Comparison of ENCODE assay signal across 9 mouse cellular contexts in genomic region chr5:150032075-150032492, GRCm38 (mm10). TPM values are rescaled to one million over a fixed set of nuclear protein-coding genes. Genes with fewer than 3 reads are reported as not detected.
DNase-seq lines count a peak whose midpoint lies in the region; ATAC-seq and TF ChIP-seq lines count a peak whose summit lies in the region.
"Had no signal": no experiment of that assay in that cellular context is flagged by ENCODE, and none has a peak within 500 bp of the region (broad histone marks: within the 10 kb centered on the region; RNA-seq: fewer than 3 reads in every experiment).

No protein-coding gene starts in this region.

- H3K27me3 ChIP-seq in forebrain, embryonic 16.5 days (replicated peaks; ENCODE audit: control insufficient read depth, insufficient read depth, low read length), result no peaks in the 10 kb centered on the region
- H3K27me3 ChIP-seq in forebrain, embryonic 12.5 days, result no peaks in the 10 kb centered on the region
- H3K27me3 ChIP-seq in neural tube, embryonic 15.5 days (replicated peaks), result no peaks in the 10 kb centered on the region
- H3K27me3 ChIP-seq in lung, postnatal 0 days (replicated peaks; ENCODE audit: insufficient read depth, low read length), result no peaks in the 10 kb centered on the region

- H3K9me3 ChIP-seq in forebrain, embryonic 16.5 days (ENCODE audit: control insufficient read depth, low read length), result no peaks in the 10 kb centered on the region
- H3K9me3 ChIP-seq in forebrain, embryonic 12.5 days, result no peaks in the 10 kb centered on the region
- H3K9me3 ChIP-seq in neural tube, embryonic 15.5 days (replicated peaks), result no peaks in the 10 kb centered on the region
- H3K9me3 ChIP-seq in lung, postnatal 0 days (ENCODE audit: low read length), result no peaks in the 10 kb centered on the region
- H3K9me3 ChIP-seq: midbrain, embryonic 12.5 days had no signal

- H3K27ac ChIP-seq in forebrain, embryonic 16.5 days (ENCODE audit: low read length), result no peak overlapping the region
- H3K27ac ChIP-seq in forebrain, embryonic 12.5 days, result no peak overlapping the region
- no peak overlapping the region for H3K27ac ChIP-seq in neural tube, embryonic 15.5 days (replicated peaks)
- no peak overlapping the region for H3K27ac ChIP-seq in lung, postnatal 0 days (ENCODE audit: low read length)
- H3K27ac ChIP-seq: midbrain, embryonic 12.5 days had no signal

- no peak for TF ChIP-seq EP300 in lung, postnatal 0 days (IDR thresholded peaks at IDR 0.05)

- ATAC-seq in forebrain, embryonic 16.5 days, result peak; percentile 68; the same call in 1 of the 2 replicates
- ATAC-seq in forebrain, embryonic 12.5 days (ENCODE audit: low FRiP score), result no peak
- ATAC-seq in neural tube, embryonic 15.5 days (ENCODE audit: low FRiP score), result 0 out of 2 replicates have a peak, but pooled peaks have one; percentile 35
- ATAC-seq in lung, postnatal 0 days, result peak; percentile 32; the same call in 1 of the 2 replicates

- H3K4me2 ChIP-seq in forebrain, embryonic 16.5 days (ENCODE audit: low read length), result no peak overlapping the region
- H3K4me2 ChIP-seq in forebrain, embryonic 12.5 days, result no peak overlapping the region
- no peak overlapping the region for H3K4me2 ChIP-seq in neural tube, embryonic 15.5 days
- H3K4me2 ChIP-seq in lung, postnatal 0 days (replicated peaks; ENCODE audit: low read depth, low read length), result no peak overlapping the region
- H3K4me2 ChIP-seq: midbrain, embryonic 12.5 days had no signal

- no peaks in the 10 kb centered on the region for H3K36me3 ChIP-seq in forebrain, embryonic 16.5 days (ENCODE audit: control insufficient read depth, insufficient read depth)
- H3K36me3 ChIP-seq in forebrain, embryonic 12.5 days (replicated peaks), result no peaks in the 10 kb centered on the region
- H3K36me3 ChIP-seq in neural tube, embryonic 15.5 days, result no peaks in the 10 kb centered on the region
- H3K36me3 ChIP-seq in lung, postnatal 0 days (ENCODE audit: insufficient read depth, low read length), result no peaks in the 10 kb centered on the region
- H3K36me3 ChIP-seq: midbrain, embryonic 12.5 days had no signal

- H3K9ac ChIP-seq in forebrain, embryonic 16.5 days (replicated peaks; ENCODE audit: low read depth, low read length), result no peak overlapping the region
- H3K9ac ChIP-seq in forebrain, embryonic 12.5 days, result no peak overlapping the region
- H3K9ac ChIP-seq in neural tube, embryonic 15.5 days (replicated peaks), result no peak overlapping the region
- H3K9ac ChIP-seq in lung, postnatal 0 days (replicated peaks; ENCODE audit: low read depth), result no peak overlapping the region
- H3K9ac ChIP-seq: midbrain, embryonic 12.5 days had no signal

- peaks cover 4% of the 10 kb centered on the region for H3K4me1 ChIP-seq in forebrain, embryonic 16.5 days (replicated peaks; ENCODE audit: control insufficient read depth, insufficient read depth, low read length)
- H3K4me1 ChIP-seq in forebrain, embryonic 12.5 days, result peaks cover 3% of the 10 kb centered on the region; the same call in 1 of the 2 replicates
- H3K4me1 ChIP-seq in neural tube, embryonic 15.5 days, result peaks cover 13% of the 10 kb centered on the region; the same call in 1 of the 2 replicates
- no peaks in the 10 kb centered on the region for H3K4me1 ChIP-seq in lung, postnatal 0 days (ENCODE audit: insufficient read depth, low read depth, low read length)
- H3K4me1 ChIP-seq: midbrain, embryonic 12.5 days had no signal

- no peak for DNase-seq in neural tube, embryonic 10.5 days (ENCODE audit: extremely low spot score, low spot score)
- peak; percentile 63 to 70 for DNase-seq in heart, adult 9 months (ENCODE audit: low spot score in 2 of 2)
- no peak for DNase-seq in lung, postnatal 0 days (ENCODE audit: low spot score)
- no peak for DNase-seq in spleen, postnatal 4 days (ENCODE audit: low spot score in 2 of 2)
- DNase-seq in thymus, postnatal 14 days, result no peak

- no peak for TF ChIP-seq CTCF in lung, postnatal 0 days (IDR thresholded peaks at IDR 0.05)

- 50% methylated on average over 3 of the region's 3 CpGs for WGBS in forebrain, embryonic 16.5 days
- WGBS in forebrain, embryonic 12.5 days, result 59% methylated on average over 3 of the region's 3 CpGs
- 50% methylated on average over 3 of the region's 3 CpGs for WGBS in neural tube, embryonic 15.5 days
- WGBS in lung, postnatal 0 days, result 30% methylated on average over 3 of the region's 3 CpGs

- no peak overlapping the region for H3K4me3 ChIP-seq in forebrain, embryonic 16.5 days (replicated peaks; ENCODE audit: low read length)
- H3K4me3 ChIP-seq in forebrain, embryonic 12.5 days (replicated peaks), result no peak overlapping the region
- no peak overlapping the region for H3K4me3 ChIP-seq in neural tube, embryonic 15.5 days (replicated peaks)
- no peak overlapping the region for H3K4me3 ChIP-seq in lung, postnatal 0 days (ENCODE audit: low read depth, low read length)
- H3K4me3 ChIP-seq: midbrain, embryonic 12.5 days had no signal

RNA-seq across cellular contexts. Expression of gene Rxfp2, which starts 13.6 kb away (rescaled TPM):
- polyA plus RNA-seq in forebrain, embryonic 16.5 days (2015; fragmentation: Nextera tagmentation; extraction: Ambion mirVana), result 0.34 TPM in 1 of 2 replicates, not detected in the other
- polyA plus RNA-seq in forebrain, embryonic 12.5 days (2016; fragmentation: Nextera tagmentation; extraction: Ambion mirVana), result 0.22 and 0.47 TPM in 2 replicates
- polyA plus RNA-seq in neural tube, embryonic 15.5 days (2015; fragmentation: Nextera tagmentation; extraction: Ambion mirVana), result 0.69 and 0.84 TPM in 2 replicates
- 0.58 and 0.64 TPM in 2 replicates for polyA plus RNA-seq in lung, postnatal 0 days (2015; fragmentation: Nextera tagmentation; extraction: Ambion mirVana)

Comparison
In these comparisons a context has a peak if more than half of its experiments do, and no peak if none do; other contexts are left out.
1. DNase-seq: peak in heart, adult 9 months (2 of 2); none in neural tube, embryonic 10.5 days (single experiment), lung, postnatal 0 days (single experiment), spleen, postnatal 4 days (0 of 2) and thymus, postnatal 14 days (single experiment).